Mouse (Mus musculus) cerebellum, adult 2 months (tissue): ENCODE data around the gene Mau2. TPM values are rescaled to one million over a fixed set of nuclear protein-coding genes. Genes with fewer than 3 reads are reported as not detected.

Source experiments
- DNase-seq, 2 experiments: peaks; one replicate each; pipeline ENCODE4 v3.0.0; 2021
- H3K27ac ChIP-seq: fragments of 200-500 bp; 2 replicates; pipeline ENCODE4 v1.5.1; 2012; ENCODE audit warnings: low read length, control low read depth, inconsistent platforms; ENCODE audit not compliant: insufficient read depth
- H3K27me3 ChIP-seq: fragments of 200-500 bp; 2 replicates; pipeline ENCODE4 v1.6.1; 2012; ENCODE audit warnings: inconsistent platforms, mild to moderate bottlenecking, low read length, moderate library complexity; ENCODE audit not compliant: control insufficient read depth, insufficient read depth
- H3K4me1 ChIP-seq: fragments of 200-500 bp; 2 replicates; pipeline ENCODE4 v1.6.1; 2011; ENCODE audit warnings: low read length; ENCODE audit not compliant: control insufficient read depth, insufficient read depth
- H3K4me3 ChIP-seq: fragments of 200-500 bp; replicated peaks from 2 replicates; pipeline ENCODE3; 2011; ENCODE audit warnings: mild to moderate bottlenecking, low read depth, low read length, control low read depth; ENCODE audit not compliant: insufficient read depth
- CTCF ChIP-seq: fragments of 200-500 bp; IDR thresholded peaks from 2 replicates; pipeline ENCODE4 v1.5.1; 2011; ENCODE audit warnings: low read depth, mild to moderate bottlenecking, control low read depth, low read length, moderate library complexity, borderline replicate concordance; ENCODE audit not compliant: insufficient read depth
- POLR2A ChIP-seq: fragments of 200-500 bp; IDR thresholded peaks from 2 replicates; pipeline ENCODE4 v1.6.1; 2011; ENCODE audit warnings: low read length, control low read depth, borderline replicate concordance; ENCODE audit not compliant: insufficient read depth
- WGBS: fragments of 180-500 bp; shearing (Covaris S2); methylation state at CpG from one replicate; pipeline ENCODE4 v1.1.7; 2018; 5-methylcytosine and 5-hydroxymethylcytosine counted together
- polyA plus RNA-seq: library from polyadenylated mRNA; depleted of rRNA; stranded (reverse); fragments of >200 nt; gene quantifications from 2 replicates; pipeline ENCODE4 v1.2.3, GENCODE M21; 2012; rRNA removed

Gene Mau2
- polyA plus RNA-seq, 1 experiment = 90.1 TPM

DNA sequence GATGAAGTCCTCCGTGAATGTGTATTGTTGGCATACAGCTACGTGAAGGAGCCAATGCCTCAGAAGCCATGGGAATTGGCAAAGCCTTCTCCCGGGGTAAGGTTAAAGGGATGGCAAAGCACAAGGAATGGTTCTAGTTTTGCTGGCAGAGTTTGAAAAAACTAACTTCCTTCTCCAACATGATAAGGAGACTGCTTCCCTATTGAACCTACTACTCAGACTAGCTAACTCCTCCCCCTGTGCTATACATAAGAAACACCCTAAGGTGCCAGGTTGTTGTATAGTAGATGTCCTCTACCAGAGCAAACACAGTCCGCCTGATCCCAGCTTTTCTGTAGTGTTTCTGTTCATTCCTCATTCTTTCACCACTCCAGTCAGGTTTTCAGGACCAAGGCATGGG lies 64.1 kb downstream of the Mau2 start:
- no peak for DNase-seq
- TF ChIP-seq CTCF (no peak), POLR2A (no peak)
- H3K27ac ChIP-seq = no peak overlapping the region
- WGBS = 94% methylated on average over 4 of the region's 4 CpGs
- no peaks in the 10 kb centered on the region for H3K27me3 ChIP-seq
- no peak overlapping the region for H3K4me3 ChIP-seq
- H3K4me1 ChIP-seq = no peaks in the 10 kb centered on the region

DNA sequence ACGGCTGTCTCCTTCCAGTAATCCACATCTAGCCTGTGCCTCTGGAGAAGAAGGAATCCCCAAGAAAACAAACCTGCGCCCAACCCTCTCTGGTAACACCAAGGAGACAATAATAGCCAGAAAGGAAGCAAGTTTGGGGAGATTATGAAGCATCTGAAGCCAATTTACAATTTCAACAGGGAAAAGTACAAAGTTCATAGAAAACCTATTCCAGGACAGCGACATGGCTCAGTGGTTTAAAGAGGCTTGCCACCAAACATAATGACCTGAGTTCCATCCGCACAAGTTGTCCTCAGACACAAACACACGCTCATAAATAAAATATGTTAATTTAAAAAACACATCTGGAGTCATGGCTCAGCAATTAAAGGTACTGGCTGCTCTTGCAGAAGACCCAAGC lies 67.7 kb downstream of the Mau2 start:
- H3K27ac ChIP-seq = no peak overlapping the region
- WGBS = 44% methylated on average over 5 of the region's 5 CpGs
- DNase-seq = no peak
- H3K4me3 ChIP-seq = peak overlapping the region; percentile 81
- H3K4me1 ChIP-seq = peaks cover 9% of the 10 kb centered on the region
- H3K27me3 ChIP-seq = no peaks in the 10 kb centered on the region
- TF ChIP-seq CTCF = no peak
- no peak for TF ChIP-seq POLR2A

DNA sequence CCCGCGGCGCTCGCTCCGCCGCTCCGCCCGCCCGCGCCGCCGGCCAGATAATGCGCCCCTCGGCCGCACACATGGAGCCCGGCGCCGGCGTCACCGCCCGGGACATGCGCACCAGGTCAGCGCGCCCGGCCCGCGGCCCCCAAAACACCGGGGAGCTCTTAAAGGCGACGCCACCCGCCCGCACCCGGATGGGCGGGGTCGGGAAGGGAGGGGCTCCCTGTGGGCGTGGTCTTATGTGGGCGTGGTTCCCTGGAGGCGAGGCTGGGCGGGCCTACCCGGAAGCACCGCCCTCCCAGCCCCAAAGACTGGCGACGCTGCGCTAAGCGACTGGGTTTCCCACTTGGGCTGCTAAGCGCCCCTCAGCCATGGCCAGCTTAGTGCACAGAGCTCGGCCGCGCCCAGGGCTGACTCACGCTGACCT lies 68.3 kb downstream of the Mau2 start:
- TF ChIP-seq POLR2A (0 out of 2 replicates have a peak, but pooled peaks have one; percentile 28), CTCF (no peak)
- DNase-seq = peak; percentile 94 to 97
- H3K27me3 ChIP-seq = no peaks in the 10 kb centered on the region

DNA sequence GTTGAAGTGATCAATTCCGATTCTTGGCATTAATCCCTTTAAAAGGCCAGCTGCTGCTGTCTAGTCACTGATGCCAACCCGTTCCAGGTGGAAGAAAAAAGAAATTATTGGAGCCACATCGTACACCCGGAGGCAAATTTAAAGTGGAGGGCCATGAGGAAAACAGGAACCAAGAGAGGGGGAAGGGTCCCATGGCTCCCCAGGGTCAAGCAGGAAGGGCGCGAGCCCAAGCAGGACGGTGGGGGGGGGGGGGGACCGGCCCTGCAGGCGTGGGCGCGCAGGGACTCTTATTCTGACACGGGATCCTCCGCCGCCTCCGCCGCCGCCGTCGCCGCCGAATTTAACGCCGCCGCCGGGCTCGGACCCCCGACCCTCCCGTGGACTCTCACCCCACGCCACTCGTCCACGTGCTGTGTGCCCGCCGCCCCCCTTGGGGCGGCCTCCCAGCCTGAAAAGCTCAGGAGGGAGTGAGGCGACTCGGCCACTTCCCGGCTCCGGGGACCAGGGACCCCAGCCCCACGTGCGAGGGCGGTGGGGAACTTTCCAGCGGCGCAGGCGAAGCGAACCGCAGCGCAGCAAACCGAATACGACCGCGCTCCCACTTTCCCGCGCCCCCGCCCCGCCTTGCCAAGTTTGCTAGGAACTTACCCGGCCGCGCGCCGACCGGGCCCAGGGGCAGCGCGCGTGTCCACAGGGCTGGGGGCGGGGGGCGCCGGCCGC lies 68.9 kb downstream of the Mau2 start:
- Histone ChIP-seq H3K4me3 (peak overlapping the region; percentile 81), H3K4me1 (peaks cover 9% of the 10 kb centered on the region), H3K27me3 (no peaks in the 10 kb centered on the region), H3K27ac (peak overlapping the region; percentile 65)
- peak; percentile 54 to 63 for DNase-seq
- WGBS = under 1% methylated on average over 68 of the region's 68 CpGs
- TF ChIP-seq POLR2A (no peak), CTCF (no peak)

More for the DNA sequence above, 68.3 kb downstream of the Mau2 start:
- Histone ChIP-seq H3K4me1 (peaks cover 9% of the 10 kb centered on the region), H3K4me3 (peak overlapping the region; percentile 81), H3K27ac (no peak overlapping the region)
- WGBS = 2% methylated on average over 41 of the region's 50 CpGs

DNA sequence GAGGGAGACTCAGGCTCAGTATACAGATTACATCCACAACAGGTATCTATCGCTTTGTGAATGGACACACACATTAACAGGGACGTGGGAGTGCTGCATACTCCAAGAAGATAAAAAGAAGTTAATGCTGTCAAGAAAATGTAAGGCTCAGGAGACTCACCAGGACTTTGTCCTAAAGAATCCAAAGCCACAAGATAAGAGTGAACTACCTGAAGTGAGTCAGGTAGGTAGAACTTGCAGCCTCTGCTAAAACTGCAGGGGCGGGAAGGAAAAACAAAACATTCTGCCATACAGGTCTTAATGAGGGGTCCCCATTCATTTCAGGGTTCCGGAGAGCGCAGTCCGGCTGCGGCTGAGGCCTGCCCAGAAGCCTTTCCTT lies 69.5 kb downstream of the Mau2 start:
- Histone ChIP-seq H3K4me1 (peaks cover 9% of the 10 kb centered on the region), H3K27me3 (no peaks in the 10 kb centered on the region), H3K4me3 (peak overlapping the region; percentile 81), H3K27ac (no peak overlapping the region)
- DNase-seq = no peak
- 10% methylated on average over 7 of the region's 7 CpGs for WGBS
- TF ChIP-seq CTCF (no peak), POLR2A (no peak)

DNA sequence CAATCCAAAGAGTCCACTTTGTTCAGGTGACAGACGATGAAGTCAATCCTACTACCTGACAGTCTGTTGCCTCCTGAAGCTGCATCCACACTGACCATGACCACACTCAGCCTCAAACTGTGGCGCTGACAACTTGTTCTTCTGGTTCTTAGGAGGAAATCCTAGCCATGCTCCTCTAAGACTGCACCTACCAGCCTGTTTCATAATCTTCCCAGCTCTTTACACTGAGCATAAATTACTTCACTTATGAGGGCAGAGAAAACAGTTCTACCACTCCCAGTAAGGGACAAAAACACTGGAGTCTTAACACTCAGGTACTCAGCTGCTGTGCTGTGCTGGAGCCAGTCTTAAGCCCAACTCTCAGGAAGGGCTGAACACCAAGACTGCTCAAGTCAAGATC lies 71.7 kb downstream of the Mau2 start:
- TF ChIP-seq POLR2A (no peak), CTCF (no peak)
- 80% methylated on average over 2 of the region's 2 CpGs for WGBS
- DNase-seq = no peak
- no peak overlapping the region for H3K27ac ChIP-seq
- no peaks in the 10 kb centered on the region for H3K27me3 ChIP-seq
- H3K4me1 ChIP-seq = peaks cover 9% of the 10 kb centered on the region
- no peak overlapping the region for H3K4me3 ChIP-seq

DNA sequence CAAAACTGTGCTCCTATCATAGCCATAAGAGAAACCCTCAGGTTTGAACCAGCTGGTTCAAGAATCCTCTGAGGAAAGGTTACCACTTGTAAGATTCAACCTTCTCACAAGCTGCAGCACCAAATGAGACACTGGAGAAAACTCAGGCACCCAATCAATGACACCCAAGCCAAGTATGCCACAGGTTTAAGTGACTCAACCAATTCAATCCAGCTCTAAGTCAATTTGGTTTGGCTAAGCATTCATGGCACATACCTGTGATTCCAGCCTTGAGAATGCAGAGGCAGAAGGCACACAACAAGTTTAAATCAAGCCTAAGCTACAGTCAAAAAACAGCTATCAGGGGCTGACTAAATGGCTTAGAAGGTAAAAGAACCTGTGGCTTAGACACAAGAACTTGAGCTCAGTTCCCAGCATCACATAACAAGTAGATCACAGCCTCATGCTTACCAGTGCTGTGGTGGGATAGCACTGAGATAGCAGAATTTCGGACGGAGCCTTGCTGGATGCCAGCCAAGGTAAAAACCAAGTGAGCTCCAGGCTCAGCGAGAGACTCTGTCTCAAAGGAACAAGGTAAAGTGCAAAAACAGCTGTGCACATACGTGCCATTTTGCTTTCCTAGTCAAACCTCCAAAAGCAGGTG lies 75.1 kb downstream of the Mau2 start:
- 42% methylated on average over 4 of the region's 4 CpGs for WGBS
- no peaks in the 10 kb centered on the region for H3K27me3 ChIP-seq
- TF ChIP-seq CTCF (no peak), POLR2A (no peak)

More for the DNA sequence above, 75.1 kb downstream of the Mau2 start:
- no peak overlapping the region for H3K27ac ChIP-seq
- DNase-seq = no peak
- H3K4me3 ChIP-seq = no peak overlapping the region
- H3K4me1 ChIP-seq = peaks cover 12% of the 10 kb centered on the region

Other genes starting within 250 kb of the Mau2 start
- 8.2 and 10.1 TPM in 2 replicates for gene Gmip, start 234.1 kb downstream of the Mau2 start, polyA plus RNA-seq
- 0.23 and 0.38 TPM in 2 replicates for gene Lpar2, start 220.3 kb downstream of the Mau2 start, polyA plus RNA-seq
- gene Pbx4, start 210.2 kb downstream of the Mau2 start, polyA plus RNA-seq = 17.9 and 20.3 TPM in 2 replicates
- gene Cilp2, start 155.0 kb downstream of the Mau2 start, polyA plus RNA-seq = 0.18 and 0.41 TPM in 2 replicates
- 0.22 and 0.29 TPM in 2 replicates for gene Tssk6, start 140.6 kb downstream of the Mau2 start, polyA plus RNA-seq
- gene Ndufa13, start 140.2 kb downstream of the Mau2 start, polyA plus RNA-seq = 221 and 239 TPM in 2 replicates
- gene Yjefn3, start 140.0 kb downstream of the Mau2 start, polyA plus RNA-seq = 15.4 and 16.8 TPM in 2 replicates
- 31.9 and 36.9 TPM in 2 replicates for gene Gatad2a, start 46.4 kb downstream of the Mau2 start, polyA plus RNA-seq
- gene Sugp1, start 79 bp upstream of the Mau2 start, polyA plus RNA-seq = 41.7 and 43.6 TPM in 2 replicates
- 6.9 and 7.3 TPM in 2 replicates for gene Tm6sf2, start 30.2 kb upstream of the Mau2 start, polyA plus RNA-seq
- gene Hapln4, start 40.7 kb upstream of the Mau2 start, polyA plus RNA-seq = 117 and 124 TPM in 2 replicates
- gene Ncan, start 78.1 kb upstream of the Mau2 start, polyA plus RNA-seq = 13.3 and 15.2 TPM in 2 replicates
- gene Nr2c2ap, start 88.6 kb upstream of the Mau2 start, polyA plus RNA-seq = 19.9 and 20.9 TPM in 2 replicates
- 24.8 and 27.5 TPM in 2 replicates for gene Rfxank, start 96.4 kb upstream of the Mau2 start, polyA plus RNA-seq
- gene Borcs8, start 96.8 kb upstream of the Mau2 start, polyA plus RNA-seq = 98.9 and 101 TPM in 2 replicates
- 0.38 and 0.43 TPM in 2 replicates for gene Mef2b, start 97.0 kb upstream of the Mau2 start, polyA plus RNA-seq
- 61.4 and 66.0 TPM in 2 replicates for gene Tmem161a, start 129.6 kb upstream of the Mau2 start, polyA plus RNA-seq
- gene Slc25a42, start 169.6 kb upstream of the Mau2 start, polyA plus RNA-seq = 45.5 and 46.3 TPM in 2 replicates
- gene Sugp2, start 191.5 kb upstream of the Mau2 start, polyA plus RNA-seq = 102 and 108 TPM in 2 replicates
- 45.8 and 46.7 TPM in 2 replicates for gene Armc6, start 191.7 kb upstream of the Mau2 start, polyA plus RNA-seq
- 262 and 322 TPM in 2 replicates for gene Homer3, start 240.1 kb upstream of the Mau2 start, polyA plus RNA-seq